Mouse (Mus musculus): ENCODE results near the gene Adam25. TPM values are rescaled to one million over a fixed set of nuclear protein-coding genes. Genes with fewer than 3 reads are reported as not detected.

Adam25 gene
- polyA plus RNA-seq (2015; fragmentation: Nextera tagmentation; extraction: Ambion mirVana) = not detected in 2 replicates

GRCm38 (mm10) chr8:40751908-40752307, at the start of gene Adam25:
Gene Adam25, plus strand, starts transcription at chr8:40752208.

DNA sequence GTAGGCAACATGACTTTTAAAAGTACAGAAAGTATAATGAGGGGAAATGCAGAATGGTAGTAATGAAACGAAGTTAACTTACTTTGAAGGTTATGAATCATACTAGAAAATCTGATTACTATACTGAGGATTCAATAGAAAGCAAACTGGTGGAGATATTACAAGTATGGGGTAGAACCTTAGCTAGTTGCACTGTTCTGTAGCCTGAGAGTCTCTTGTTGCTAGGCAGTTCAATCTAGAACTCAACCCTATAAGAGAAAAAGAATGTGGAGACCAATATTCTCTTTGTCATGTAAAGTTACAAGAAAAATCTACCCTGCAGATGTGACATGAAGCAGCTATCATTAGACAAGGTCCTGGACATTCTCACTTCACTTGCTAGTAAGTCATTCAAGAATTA, 41.0 kb downstream of the Adam25 start, which contains the start of gene Adam20:
TSS of gene Adam20 (plus strand) at position 301 of the 400 bp plus-strand sequence.

Other genes starting within 250 kb of the Adam25 start
- not detected in 2 replicates for gene Adam24, start 77.1 kb upstream of the Adam25 start, polyA plus RNA-seq (2015; fragmentation: Nextera tagmentation; extraction: Ambion mirVana)
- not detected in 2 replicates for gene Adam20, start 41.1 kb downstream of the Adam25 start, polyA plus RNA-seq (2015; fragmentation: Nextera tagmentation; extraction: Ambion mirVana)
- gene Adam39, start 70.8 kb downstream of the Adam25 start, polyA plus RNA-seq (2015; fragmentation: Nextera tagmentation; extraction: Ambion mirVana) = not detected in 2 replicates

Data from urinary bladder, postnatal 0 days (tissue).